Mouse (Mus musculus) liver, adult 2 months (tissue): ENCODE data around the gene Rps25.

Experiments used
- CTCF ChIP-seq: fragments of 200-500 bp; IDR thresholded peaks from 2 replicates; pipeline ENCODE4 v1.5.1; 2011; ENCODE audit warnings: low read depth, low read length, control low read depth
- POLR2A ChIP-seq: fragments of 200-500 bp; IDR thresholded peaks from 2 replicates; pipeline ENCODE4 v1.6.1; 2011; ENCODE audit warnings: low read length, control low read depth; ENCODE audit not compliant: insufficient read depth; ENCODE audit errors: extremely low read depth

GRCm38 (mm10) chr9:44391466-44391865, 15.5 kb upstream of the Rps25 start:
- TF ChIP-seq CTCF (peak; percentile 80), POLR2A (no peak)
